Mouse (Mus musculus) midbrain, embryonic 12.5 days (tissue): Measurements from ENCODE around the gene Cacna2d3. TPM values are rescaled to one million over a fixed set of nuclear protein-coding genes. Genes with fewer than 3 reads are reported as not detected.

ENCODE experiments used
- ATAC-seq: fragments of 200-750 bp; cut with Nextera tagmentation; 2 replicates; pipeline ENCODE4 v1.8.0; 2017; ENCODE audit warnings: low read depth, moderate TSS enrichment, moderate library complexity; ENCODE audit not compliant: low FRiP score
- H3K27ac ChIP-seq: fragments of 300-500 bp; sonication (generic); replicated peaks from 2 replicates; pipeline ENCODE4 v1.5.1; 2016; ENCODE audit warnings: mild to moderate bottlenecking
- H3K27me3 ChIP-seq: fragments of 300-500 bp; sonication (generic); 2 replicates; pipeline ENCODE4 v1.6.1; 2016; ENCODE audit warnings: mild to moderate bottlenecking
- H3K36me3 ChIP-seq: fragments of 300-500 bp; sonication (generic); 2 replicates; pipeline ENCODE4 v1.6.1; 2016
- H3K4me1 ChIP-seq: fragments of 300-500 bp; sonication (generic); 2 replicates; pipeline ENCODE4 v1.6.1; 2016
- H3K4me2 ChIP-seq: fragments of 300-500 bp; sonication (generic); replicated peaks from 2 replicates; pipeline ENCODE4 v1.6.1; 2016; ENCODE audit warnings: mild to moderate bottlenecking, moderate library complexity
- H3K4me3 ChIP-seq: fragments of 300-500 bp; sonication (generic); 2 replicates; pipeline ENCODE4 v1.5.1; 2016; ENCODE audit warnings: mild to moderate bottlenecking
- H3K9ac ChIP-seq: fragments of 300-500 bp; sonication (generic); replicated peaks from 2 replicates; pipeline ENCODE4 v1.6.1; 2016; ENCODE audit warnings: mild to moderate bottlenecking, moderate library complexity
- H3K9me3 ChIP-seq: fragments of 300-500 bp; sonication (generic); 2 replicates; pipeline ENCODE4 v1.6.1; 2016; ENCODE audit warnings: mild to moderate bottlenecking
- WGBS: fragments of 180-500 bp; shearing (Covaris S2); methylation state at CpG from one replicate; pipeline ENCODE4 v1.1.7; 2016; 5-methylcytosine and 5-hydroxymethylcytosine counted together
- polyA plus RNA-seq: library from polyadenylated mRNA; unstranded; fragments of >200 nt; fragmentation: Nextera tagmentation; extraction: Ambion mirVana; gene quantifications from 2 replicates; pipeline ENCODE4 v1.2.1, GENCODE M21; 2016

Gene Cacna2d3
- polyA plus RNA-seq, 1 experiment from 2014 or later = 23.1 TPM

GRCm38 (mm10) chr14:29031858-29032395 lies 689.7 kb downstream of the Cacna2d3 start:
- ATAC-seq = no peak
- Histone ChIP-seq H3K9me3 (no peaks in the 10 kb centered on the region), H3K4me2 (no peak overlapping the region), H3K27ac (no peak overlapping the region), H3K9ac (no peak overlapping the region), H3K4me3 (no peak overlapping the region), H3K36me3 (no peaks in the 10 kb centered on the region), H3K27me3 (no peaks in the 10 kb centered on the region), H3K4me1 (peaks cover 4% of the 10 kb centered on the region; the same call in 1 of the 2 replicates)
- 93% methylated on average over 1 of the region's 1 CpGs for WGBS

DNA sequence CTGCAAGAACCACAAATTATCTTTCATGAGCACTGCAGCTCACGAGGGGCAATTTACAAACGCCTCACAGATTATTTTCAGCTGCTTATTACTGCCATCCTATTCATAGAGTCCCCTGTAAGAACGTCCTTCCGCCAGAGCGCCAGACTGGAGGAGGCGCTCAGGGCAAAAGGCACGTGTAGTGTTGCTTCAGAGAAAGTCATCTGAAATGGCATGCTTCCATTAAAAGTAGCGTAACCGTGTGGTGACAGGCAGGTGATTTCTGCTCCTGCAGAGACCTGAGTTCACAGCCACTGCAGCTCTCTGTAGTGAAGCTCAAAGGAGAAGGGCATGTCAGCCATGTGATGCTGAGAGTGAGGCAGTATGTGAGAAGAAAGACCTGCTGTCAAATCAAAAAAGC lies 691.1 kb downstream of the Cacna2d3 start:
- Histone ChIP-seq H3K4me2 (no peak overlapping the region), H3K36me3 (no peaks in the 10 kb centered on the region), H3K9ac (no peak overlapping the region), H3K4me3 (no peak overlapping the region), H3K27ac (0 out of 2 replicates have a peak overlapping the region, but pooled peaks have one; percentile 25), H3K27me3 (no peaks in the 10 kb centered on the region), H3K4me1 (peaks cover 8% of the 10 kb centered on the region; the same call in 1 of the 2 replicates), H3K9me3 (no peaks in the 10 kb centered on the region)
- ATAC-seq = no peak
- WGBS = 72% methylated on average over 9 of the region's 9 CpGs

DNA sequence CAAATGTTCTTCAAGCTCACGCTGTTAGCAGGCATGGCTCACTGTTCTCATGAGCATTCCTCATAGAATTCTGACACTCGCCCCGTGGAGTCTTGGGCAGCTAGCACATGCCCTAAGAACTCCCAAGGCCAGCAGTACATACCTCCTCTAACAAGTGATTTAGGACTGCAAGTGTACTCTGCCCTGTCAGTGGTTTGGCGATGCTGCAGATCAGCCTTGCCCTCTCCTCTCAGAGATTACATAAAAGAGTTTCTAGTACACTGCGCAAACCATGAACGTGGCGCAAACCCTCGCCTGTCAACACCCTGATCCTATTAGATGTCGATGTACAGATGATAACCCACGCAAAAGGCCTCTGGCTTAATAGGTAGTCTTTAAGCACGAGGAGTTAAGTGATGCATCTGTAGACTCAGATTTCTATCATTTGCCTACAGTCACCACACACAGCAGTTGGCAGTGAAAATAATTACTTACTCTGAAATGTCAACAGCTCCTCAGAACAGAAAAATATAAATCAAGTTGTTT lies 691.7 kb downstream of the Cacna2d3 start:
- Histone ChIP-seq H3K27me3 (no peaks in the 10 kb centered on the region), H3K4me1 (peaks cover 10% of the 10 kb centered on the region; the same call in 1 of the 2 replicates), H3K4me2 (no peak overlapping the region), H3K4me3 (no peak overlapping the region), H3K9ac (no peak overlapping the region), H3K9me3 (no peaks in the 10 kb centered on the region), H3K27ac (no peak overlapping the region), H3K36me3 (no peaks in the 10 kb centered on the region)
- ATAC-seq = no peak
- WGBS = 81% methylated on average over 11 of the region's 11 CpGs

- peak; percentile 73 for ATAC-seq
- Histone ChIP-seq H3K4me2 (no peak overlapping the region), H3K4me1 (peaks cover 10% of the 10 kb centered on the region; the same call in 1 of the 2 replicates), H3K4me3 (no peak overlapping the region), H3K9me3 (no peaks in the 10 kb centered on the region), H3K27ac (no peak overlapping the region), H3K27me3 (no peaks in the 10 kb centered on the region), H3K36me3 (no peaks in the 10 kb centered on the region), H3K9ac (no peak overlapping the region)
- WGBS = 33% methylated on average over 2 of the region's 2 CpGs
These were observed 692.6 kb downstream of the Cacna2d3 start for GRCm38 (mm10) chr14:29029107-29029469.

GRCm38 (mm10) chr14:29028391-29029106 lies 693.1 kb downstream of the Cacna2d3 start:
- peaks cover 10% of the 10 kb centered on the region; the same call in 1 of the 2 replicates for H3K4me1 ChIP-seq
- H3K27ac ChIP-seq = peak overlapping the region; percentile 46; the same call in 1 of the 2 replicates
- 0 out of 2 replicates have a peak, but pooled peaks have one; percentile 11 for ATAC-seq
- H3K4me3 ChIP-seq = no peak overlapping the region
- no peaks in the 10 kb centered on the region for H3K27me3 ChIP-seq
- H3K4me2 ChIP-seq = no peak overlapping the region
- no peaks in the 10 kb centered on the region for H3K9me3 ChIP-seq
- WGBS = 67% methylated on average over 6 of the region's 6 CpGs
- no peak overlapping the region for H3K9ac ChIP-seq
- H3K36me3 ChIP-seq = no peaks in the 10 kb centered on the region

DNA sequence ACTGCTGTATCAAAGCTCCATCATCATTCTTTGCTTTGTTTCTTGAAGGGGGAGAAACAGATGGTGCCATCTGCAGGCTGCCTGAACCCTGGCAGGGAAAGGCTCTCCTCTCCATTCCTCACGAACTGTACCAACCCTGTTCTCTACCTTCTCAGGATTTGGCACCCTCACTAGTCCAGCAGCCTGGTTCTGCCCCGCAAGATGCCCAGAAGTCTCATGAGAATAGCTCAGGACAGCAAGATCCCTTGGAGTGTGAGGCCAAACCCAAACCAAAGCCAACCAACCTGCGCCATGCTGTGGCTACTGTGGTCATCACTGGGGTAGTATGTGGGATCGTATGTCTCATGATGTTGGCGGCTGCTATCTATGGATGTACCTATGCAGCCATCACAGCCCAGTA lies 694.4 kb downstream of the Cacna2d3 start:
- 93% methylated on average over 5 of the region's 5 CpGs for WGBS
- Histone ChIP-seq H3K36me3 (no peaks in the 10 kb centered on the region), H3K27me3 (no peaks in the 10 kb centered on the region), H3K27ac (no peak overlapping the region), H3K9ac (no peak overlapping the region), H3K4me2 (no peak overlapping the region), H3K9me3 (no peaks in the 10 kb centered on the region), H3K4me1 (peaks cover 10% of the 10 kb centered on the region; the same call in 1 of the 2 replicates), H3K4me3 (no peak overlapping the region)
- no peak for ATAC-seq

DNA sequence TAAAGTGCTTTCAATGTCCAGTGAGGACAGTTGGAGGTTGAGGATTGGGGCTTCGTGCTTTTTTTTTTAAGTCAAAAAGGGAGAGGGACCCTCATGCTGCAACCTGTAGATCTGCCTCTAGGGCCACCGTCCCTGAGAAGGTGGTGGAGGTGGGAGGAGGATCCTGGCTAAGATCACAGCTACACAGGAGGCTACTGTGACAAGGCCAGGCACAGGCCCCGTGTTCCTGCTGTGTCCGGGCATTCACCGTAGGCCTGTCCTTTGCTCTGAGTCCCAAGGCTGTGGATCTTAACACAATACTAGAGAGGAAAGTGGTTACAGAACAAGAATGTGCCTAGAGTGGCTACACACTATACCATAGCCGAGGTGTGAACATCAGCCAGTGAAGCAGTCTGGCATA lies 696.3 kb downstream of the Cacna2d3 start:
- Histone ChIP-seq H3K9me3 (no peaks in the 10 kb centered on the region), H3K4me1 (peaks cover 10% of the 10 kb centered on the region; the same call in 1 of the 2 replicates), H3K4me3 (no peak overlapping the region), H3K9ac (no peak overlapping the region), H3K27ac (no peak overlapping the region), H3K27me3 (peaks cover 4% of the 10 kb centered on the region; the same call in 1 of the 2 replicates), H3K36me3 (no peaks in the 10 kb centered on the region), H3K4me2 (no peak overlapping the region)
- no peak for ATAC-seq
- WGBS = 87% methylated on average over 6 of the region's 6 CpGs

GRCm38 (mm10) chr14:29023246-29023645 lies 698.4 kb downstream of the Cacna2d3 start:
- H3K27ac ChIP-seq = no peak overlapping the region
- H3K4me3 ChIP-seq = no peak overlapping the region
- H3K9ac ChIP-seq = no peak overlapping the region
- H3K4me2 ChIP-seq = no peak overlapping the region
- peaks cover 6% of the 10 kb centered on the region; the same call in 1 of the 2 replicates for H3K4me1 ChIP-seq
- H3K9me3 ChIP-seq = no peaks in the 10 kb centered on the region
- 95% methylated on average over 4 of the region's 4 CpGs for WGBS
- H3K36me3 ChIP-seq = no peaks in the 10 kb centered on the region
- peaks cover 4% of the 10 kb centered on the region; the same call in 1 of the 2 replicates for H3K27me3 ChIP-seq
- ATAC-seq = no peak

DNA sequence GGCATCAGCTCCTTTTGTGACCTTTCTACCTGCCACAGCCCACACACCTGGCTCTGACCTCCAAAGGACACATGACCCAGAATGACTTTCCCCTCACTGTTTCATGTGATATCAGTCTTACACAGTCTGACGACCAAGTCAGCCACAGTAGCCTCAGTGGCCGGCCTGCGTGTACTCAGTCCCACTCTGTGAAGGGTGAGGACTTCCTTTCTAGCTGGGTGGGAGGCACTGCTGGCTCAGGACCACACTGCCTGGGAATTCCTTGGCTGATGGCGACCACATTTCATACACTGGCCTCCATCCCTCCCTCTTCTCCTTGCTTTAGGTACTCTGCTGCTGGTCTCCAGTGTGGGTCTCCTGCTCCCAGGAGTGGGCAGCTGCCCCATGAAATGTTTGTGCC lies 700.4 kb downstream of the Cacna2d3 start:
- WGBS = 86% methylated on average over 4 of the region's 4 CpGs
- no peaks in the 10 kb centered on the region for H3K36me3 ChIP-seq
- H3K9ac ChIP-seq = no peak overlapping the region
- H3K4me3 ChIP-seq = no peak overlapping the region
- peaks cover 4% of the 10 kb centered on the region; the same call in 1 of the 2 replicates for H3K27me3 ChIP-seq
- no peak for ATAC-seq
- no peak overlapping the region for H3K27ac ChIP-seq
- H3K4me1 ChIP-seq = peaks cover 17% of the 10 kb centered on the region; the same call in 1 of the 2 replicates
- H3K4me2 ChIP-seq = no peak overlapping the region
- no peaks in the 10 kb centered on the region for H3K9me3 ChIP-seq

GRCm38 (mm10) chr14:29018316-29019000 lies 703.2 kb downstream of the Cacna2d3 start:
- Histone ChIP-seq H3K9ac (no peak overlapping the region), H3K27me3 (peaks cover 4% of the 10 kb centered on the region; the same call in 1 of the 2 replicates), H3K4me1 (peaks cover 22% of the 10 kb centered on the region; the same call in 1 of the 2 replicates), H3K9me3 (no peaks in the 10 kb centered on the region), H3K36me3 (no peaks in the 10 kb centered on the region), H3K4me3 (no peak overlapping the region), H3K27ac (peak overlapping the region; percentile 52; the same call in 1 of the 2 replicates), H3K4me2 (no peak overlapping the region)
- ATAC-seq = peak; percentile 21; the same call in 1 of the 2 replicates
- WGBS = 8% methylated on average over 7 of the region's 7 CpGs

DNA sequence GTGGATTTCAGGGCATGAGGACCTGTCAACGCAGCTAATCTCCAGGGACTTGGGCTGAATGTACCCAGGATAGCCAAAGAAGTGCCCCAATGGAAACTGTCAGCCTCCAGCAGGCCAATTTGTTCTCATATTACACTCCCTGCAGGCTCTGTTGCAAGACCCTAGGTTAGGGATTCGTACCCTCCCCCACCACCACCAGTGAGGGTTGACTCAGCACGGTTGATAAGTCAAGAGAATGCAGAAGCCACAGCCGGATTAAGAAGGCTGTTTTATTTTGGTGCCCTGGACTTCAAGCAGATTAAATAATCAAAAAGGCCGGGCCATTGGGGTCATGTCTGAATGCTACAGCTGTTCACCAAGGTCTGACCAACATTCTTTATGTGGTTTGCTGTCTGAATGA lies 703.8 kb downstream of the Cacna2d3 start, which contains the start of gene Lrtm1:
TSS of gene Lrtm1 (plus strand) at position 326 of the 400 bp plus-strand sequence.
- peaks cover 22% of the 10 kb centered on the region; the same call in 1 of the 2 replicates for H3K4me1 ChIP-seq
- H3K27me3 ChIP-seq = peaks cover 4% of the 10 kb centered on the region; the same call in 1 of the 2 replicates
- no peaks in the 10 kb centered on the region for H3K9me3 ChIP-seq
- H3K9ac ChIP-seq = no peak within 1 kb of the TSS
- peak within 1 kb of the TSS; percentile 52 for H3K27ac ChIP-seq
- no peak within 1 kb of the TSS for H3K4me2 ChIP-seq
- H3K4me3 ChIP-seq = no peak within 1 kb of the TSS
- peak; percentile 83 for ATAC-seq
- no peaks in the 10 kb centered on the region for H3K36me3 ChIP-seq
- WGBS = 3% methylated on average over 5 of the region's 5 CpGs
